Mouse (Mus musculus): ENCODE results near the gene Pde4b. TPM values are rescaled to one million over a fixed set of nuclear protein-coding genes. Genes with fewer than 3 reads are reported as not detected.

Gene Pde4b
- total RNA-seq, 2 experiments from 2014 or later = 123 to 127 TPM

- no peak overlapping the region for H3K27ac ChIP-seq
- no peak for TF ChIP-seq CTCF (IDR thresholded peaks at IDR 0.05)
- no peak for DNase-seq (ENCODE audit: extremely low spot score in 1 of 2, low spot score in 2 of 2)
- intact Hi-C loops (cut with DNase I) = no loop called here
- H3K4me3 ChIP-seq = no peak overlapping the region
These were observed 359.0 kb downstream of the Pde4b start for GRCm38 (mm10) chr4:102446160-102446945.

GRCm38 (mm10) chr4:102456426-102456825 lies 369.1 kb downstream of the Pde4b start:
- intact Hi-C loops (cut with DNase I) = no loop called here
- no peak for TF ChIP-seq CTCF (IDR thresholded peaks at IDR 0.05)

GRCm38 (mm10) chr4:102459216-102459999 lies 372.1 kb downstream of the Pde4b start:
- no peak for TF ChIP-seq CTCF (IDR thresholded peaks at IDR 0.05)
- DNase-seq (ENCODE audit: extremely low spot score in 1 of 2, low spot score in 2 of 2) = no peak
- Histone ChIP-seq H3K4me3 (no peak overlapping the region), H3K27ac (no peak overlapping the region)
- intact Hi-C loops (cut with DNase I) = no loop called here

More at GRCm38 (mm10) chr4:102456426-102456825, 369.1 kb downstream of the Pde4b start:
- Histone ChIP-seq H3K27ac (no peak overlapping the region), H3K4me3 (no peak overlapping the region)
- DNase-seq (ENCODE audit: extremely low spot score in 1 of 2, low spot score in 2 of 2) = no peak

GRCm38 (mm10) chr4:102478104-102478503 lies 390.8 kb downstream of the Pde4b start:
- no peak for DNase-seq (ENCODE audit: extremely low spot score in 1 of 2, low spot score in 2 of 2)
- intact Hi-C loops (cut with DNase I) = no loop called here
- TF ChIP-seq CTCF (IDR thresholded peaks at IDR 0.05) = no peak
- Histone ChIP-seq H3K27ac (no peak overlapping the region), H3K4me3 (no peak overlapping the region)

GRCm38 (mm10) chr4:102478860-102479259 lies 391.5 kb downstream of the Pde4b start:
- intact Hi-C loops (cut with DNase I) = no loop called here
- no peak for DNase-seq (ENCODE audit: extremely low spot score in 1 of 2, low spot score in 2 of 2)
- H3K27ac ChIP-seq = no peak overlapping the region
- no peak overlapping the region for H3K4me3 ChIP-seq
- TF ChIP-seq CTCF (IDR thresholded peaks at IDR 0.05) = no peak

- Histone ChIP-seq H3K27ac (no peak overlapping the region; the same call in 1 of the 2 replicates), H3K4me3 (no peak overlapping the region)
- intact Hi-C loops (cut with DNase I) = loop anchor here (1.0 to 10.0 kb wide), 2 partner anchors 156 to 253 kb away; no protein-coding TSS in a partner anchor
- peak; percentile 54 to 58 for DNase-seq (ENCODE audit: extremely low spot score in 1 of 2, low spot score in 2 of 2)
- peak; percentile 72 for TF ChIP-seq CTCF (IDR thresholded peaks at IDR 0.05)
These were observed 393.6 kb downstream of the Pde4b start for GRCm38 (mm10) chr4:102480830-102481484.

- intact Hi-C loops (cut with DNase I) = loop anchor here (10.0 kb wide), 1 partner anchor 159 kb away; no protein-coding TSS in a partner anchor
- no peak for TF ChIP-seq CTCF (IDR thresholded peaks at IDR 0.05)
- no peak for DNase-seq (ENCODE audit: extremely low spot score in 1 of 2, low spot score in 2 of 2)
- Histone ChIP-seq H3K27ac (peak overlapping the region; percentile 48; the same call in 1 of the 2 replicates), H3K4me3 (no peak overlapping the region)
These were observed 396.1 kb downstream of the Pde4b start for GRCm38 (mm10) chr4:102483354-102484018.

- peak; percentile 32 for TF ChIP-seq CTCF (IDR thresholded peaks at IDR 0.05)
- intact Hi-C loops (cut with DNase I) = loop anchor here (10.0 kb wide), 1 partner anchor 160 kb away; no protein-coding TSS in a partner anchor
- Histone ChIP-seq H3K27ac (no peak overlapping the region; the same call in 1 of the 2 replicates), H3K4me3 (no peak overlapping the region)
- no peak for DNase-seq (ENCODE audit: extremely low spot score in 1 of 2, low spot score in 2 of 2)
These were observed 397.4 kb downstream of the Pde4b start for GRCm38 (mm10) chr4:102484738-102485137.

GRCm38 (mm10) chr4:102486134-102486920 lies 399.0 kb downstream of the Pde4b start:
- intact Hi-C loops (cut with DNase I) = loop anchor here (10.0 kb wide), 1 partner anchor 162 kb away; no protein-coding TSS in a partner anchor
- peak; percentile 51 for TF ChIP-seq CTCF (IDR thresholded peaks at IDR 0.05)
- DNase-seq (ENCODE audit: extremely low spot score in 1 of 2, low spot score in 2 of 2) = no peak
- no peak overlapping the region; the same call in 1 of the 2 replicates for H3K27ac ChIP-seq
- no peak overlapping the region for H3K4me3 ChIP-seq

GRCm38 (mm10) chr4:102486921-102487240 lies 399.5 kb downstream of the Pde4b start:
- intact Hi-C loops (cut with DNase I) = loop anchor here (10.0 kb wide), 1 partner anchor 162 kb away; no protein-coding TSS in a partner anchor
- no peak for DNase-seq (ENCODE audit: extremely low spot score in 1 of 2, low spot score in 2 of 2)
- Histone ChIP-seq H3K4me3 (no peak overlapping the region), H3K27ac (no peak overlapping the region)
- TF ChIP-seq CTCF (IDR thresholded peaks at IDR 0.05) = no peak
